Mouse (Mus musculus) cerebellum, adult 9-11 months (tissue): ENCODE measurements at regions not wholly inside any gene's neighbourhood (a gene's known extent, or its start where the extent isn't known, plus 50 kb on each side); places are given as distances from the start of the nearest gene placed in this dataset.
A peak's percentile ranks its signal among the peaks of the same experiment; 100 is the strongest.

Experiments used
- DNase-seq: peaks from one replicate; pipeline ENCODE4 v3.0.0; 2022

DNA sequence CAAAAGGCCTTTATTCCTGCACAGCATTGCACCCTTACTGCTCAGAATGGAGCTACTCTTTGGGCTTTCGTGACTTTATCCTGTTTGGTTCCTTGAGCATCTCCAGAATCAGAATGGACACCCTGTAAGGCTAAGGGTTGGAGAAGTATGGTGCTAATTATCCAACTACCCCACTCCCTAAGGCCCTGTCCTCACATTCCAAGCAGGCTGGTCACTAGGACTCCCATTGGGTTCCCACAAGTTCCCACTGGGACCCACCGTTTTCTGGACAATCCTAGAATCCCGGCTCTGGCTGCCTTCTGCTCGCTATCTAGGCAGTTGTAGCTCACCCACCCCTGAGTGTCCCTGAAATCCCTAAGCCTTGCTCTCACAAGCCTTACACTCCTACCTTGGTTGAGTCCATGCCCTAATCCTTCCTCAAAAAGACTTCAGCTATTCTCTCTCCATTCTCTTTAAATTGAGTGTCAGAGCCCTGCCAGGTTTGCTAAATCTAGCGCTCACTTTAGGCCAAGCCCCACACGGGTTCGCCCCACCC, 146.1 kb downstream of the Efcab1 start:
- no peak for DNase-seq

DNA sequence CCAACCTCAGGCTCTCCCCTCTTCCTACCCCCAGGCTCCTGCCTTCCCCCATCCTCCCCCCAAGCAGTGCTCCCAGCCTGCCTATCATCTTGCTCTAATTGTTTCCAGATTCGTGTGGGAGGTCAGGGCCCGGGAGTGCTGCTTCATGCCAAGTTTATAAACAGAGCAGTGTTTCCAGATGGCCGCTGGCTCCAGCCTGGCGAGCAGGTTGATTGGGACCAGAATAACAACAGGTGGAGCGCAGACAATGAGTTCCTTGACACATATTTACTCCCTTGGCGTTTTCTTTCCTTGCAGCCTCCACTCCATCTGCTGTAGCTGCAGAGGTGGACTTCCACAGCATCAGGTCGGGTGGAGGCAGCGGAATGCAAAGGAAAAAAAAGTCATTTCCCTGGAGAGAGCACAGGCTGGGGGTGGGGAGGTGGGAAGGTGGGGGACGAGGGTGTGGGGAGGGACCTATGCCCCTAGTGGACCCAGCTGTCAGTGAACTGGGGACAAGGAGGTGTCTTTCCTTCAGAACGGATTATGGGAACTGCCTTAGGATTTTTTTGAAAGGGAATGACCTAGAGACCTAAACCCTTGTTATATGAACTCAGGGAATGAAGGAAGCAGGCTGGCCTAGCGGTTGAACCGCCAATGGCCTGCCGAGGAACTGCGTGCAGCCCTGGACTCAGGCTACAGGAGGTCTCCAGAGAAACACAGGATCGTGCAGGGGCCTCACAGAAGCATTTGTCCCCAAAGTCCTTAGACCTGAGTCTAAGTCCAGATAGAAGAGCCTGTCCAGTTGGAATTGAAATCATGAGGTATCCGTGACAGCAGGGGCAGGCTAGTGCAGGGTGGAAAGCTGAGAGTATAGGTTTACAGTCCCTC, 146.8 kb downstream of the Efcab1 start:
- peak; percentile 75 for DNase-seq

GRCm38 (mm10) chr16:15053840-15054239, 147.4 kb downstream of the Efcab1 start:
- no peak for DNase-seq

DNA sequence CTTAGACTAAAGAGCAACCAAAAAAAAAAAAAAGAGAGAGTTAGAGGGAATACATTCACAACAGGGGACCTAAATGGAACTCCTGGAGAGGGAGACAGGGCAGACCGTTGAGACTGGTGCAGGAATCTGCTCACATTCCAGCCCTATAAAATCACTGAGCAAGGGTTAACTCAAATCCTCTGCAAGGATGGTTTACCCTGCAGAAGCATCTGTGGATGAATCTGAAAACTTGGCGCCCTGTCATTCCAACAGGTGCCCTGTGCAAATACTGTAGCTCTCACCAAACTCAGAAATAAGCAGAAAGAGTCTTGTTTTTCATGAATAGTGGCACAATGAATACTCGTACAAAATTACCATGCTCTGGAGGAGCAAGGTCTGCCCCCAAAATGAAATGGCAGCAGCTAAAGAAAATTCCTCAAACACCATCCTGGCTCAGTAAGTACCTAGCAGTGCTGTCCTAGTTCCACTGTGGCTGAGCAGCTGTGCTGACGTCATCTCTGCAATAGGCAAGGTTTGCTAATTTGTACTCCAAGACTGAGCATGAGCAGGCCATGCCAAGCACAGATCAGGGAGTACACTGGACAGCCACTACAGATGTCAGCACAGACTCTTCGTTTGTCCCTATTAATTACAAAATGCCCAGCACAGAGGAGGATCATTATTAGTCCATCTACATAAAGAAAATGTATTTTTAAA, 148.0 kb downstream of the Efcab1 start:
- DNase-seq = no peak

GRCm38 (mm10) chr16:15055697-15056096, 149.3 kb downstream of the Efcab1 start:
- peak; percentile 2 for DNase-seq

- DNase-seq = no peak
Measured at GRCm38 (mm10) chr16:15070485-15070960, 164.1 kb downstream of the Efcab1 start.

GRCm38 (mm10) chr16:15074407-15074806, 168.0 kb downstream of the Efcab1 start:
- no peak for DNase-seq

- no peak for DNase-seq
Measured at GRCm38 (mm10) chr16:15083692-15084091, 177.3 kb downstream of the Efcab1 start.

DNA sequence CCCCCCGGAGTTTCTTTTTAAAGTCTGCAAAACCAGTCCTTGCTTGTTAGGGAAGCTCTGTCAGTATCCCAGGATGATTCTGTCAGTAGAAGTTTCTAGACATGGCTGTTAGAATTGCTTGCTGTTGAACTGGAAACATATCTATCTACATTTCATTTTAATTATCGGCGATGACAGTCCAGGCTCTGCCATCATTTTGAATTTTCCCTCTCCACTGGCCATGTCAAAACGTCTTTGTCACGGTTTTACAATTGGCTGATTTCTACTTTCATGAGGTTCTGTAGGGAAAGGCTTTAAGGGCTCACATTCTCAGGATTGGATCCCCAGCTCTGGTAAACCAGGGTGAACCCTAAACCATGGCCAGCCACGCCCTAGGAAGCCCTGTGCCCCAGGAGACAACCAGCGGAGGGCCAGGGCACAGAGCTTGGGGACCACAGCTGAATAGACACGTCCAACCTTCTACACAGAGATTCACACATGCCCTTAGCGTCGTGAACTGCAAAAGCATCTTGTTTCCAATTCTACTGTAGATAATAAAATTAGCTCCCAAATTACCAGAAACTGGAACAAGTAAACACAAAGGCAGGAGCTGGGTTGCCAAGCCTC, 177.8 kb downstream of the Efcab1 start:
- no peak for DNase-seq

DNA sequence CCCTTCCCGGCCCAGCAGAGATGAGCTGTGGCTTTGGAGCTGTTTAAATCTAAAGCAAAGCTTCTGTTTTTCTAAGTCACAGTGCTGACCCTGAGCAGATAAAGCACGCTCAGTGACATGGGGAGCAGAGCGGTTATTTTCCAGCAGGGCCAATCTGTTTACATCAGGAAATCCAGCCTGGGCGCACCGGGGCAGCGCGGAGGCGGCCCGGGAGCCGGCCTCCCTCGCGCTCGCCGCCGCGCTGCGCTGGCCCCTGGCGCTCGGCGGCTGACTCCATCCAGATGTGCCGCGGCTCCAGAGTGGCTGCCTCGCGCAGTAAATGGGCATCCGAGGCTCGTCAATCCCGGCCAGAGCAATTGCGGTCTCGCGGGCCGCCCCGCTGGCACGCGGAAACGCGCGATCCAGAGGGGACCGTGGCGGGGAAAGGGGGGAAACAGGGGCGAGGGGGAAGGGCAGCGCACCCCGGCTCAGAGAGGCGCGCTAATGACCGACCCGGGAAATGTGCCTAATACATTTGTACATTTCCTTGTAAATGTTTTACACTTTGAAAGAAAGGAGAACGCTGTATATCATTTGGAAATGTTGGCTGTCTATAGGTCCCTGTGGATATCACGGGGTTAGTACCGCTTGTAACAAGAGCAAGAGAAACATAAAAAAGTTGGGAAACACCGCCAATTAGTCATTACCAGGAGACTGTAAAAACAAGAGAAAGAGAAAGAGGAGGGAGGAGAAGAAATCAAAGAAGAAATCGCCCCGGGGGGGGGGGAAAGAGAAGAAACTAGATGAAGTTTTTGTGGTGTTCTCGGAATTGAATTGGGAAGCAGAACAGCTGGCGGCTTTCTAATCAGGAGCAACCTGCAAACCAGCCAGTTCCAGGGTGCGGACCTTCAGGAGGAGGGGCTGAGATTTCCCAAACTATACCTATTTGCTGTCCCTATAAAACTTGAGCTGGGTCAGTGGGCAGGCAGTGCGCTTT, 178.6 kb downstream of the Efcab1 start:
- DNase-seq = no peak

DNA sequence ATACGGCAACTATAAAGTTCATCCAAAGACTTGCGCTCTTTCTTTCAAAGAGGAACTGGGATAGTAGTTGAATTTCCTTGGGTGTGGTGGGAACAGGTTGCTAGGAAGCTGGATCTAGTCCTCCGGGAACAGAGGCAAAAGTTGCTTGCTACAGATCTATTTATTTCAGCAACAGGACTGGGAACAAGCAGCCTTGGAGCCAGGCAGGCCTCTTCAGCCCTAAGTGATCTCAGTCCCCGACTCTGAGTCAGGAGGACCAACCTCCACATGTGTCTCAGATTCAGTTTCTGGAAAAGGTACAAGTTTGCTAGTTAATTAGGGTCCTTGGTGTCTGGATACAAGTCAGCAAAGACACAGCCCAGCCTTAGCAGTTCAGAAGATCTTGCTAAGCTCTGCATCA, 180.2 kb downstream of the Efcab1 start:
- no peak for DNase-seq

DNA sequence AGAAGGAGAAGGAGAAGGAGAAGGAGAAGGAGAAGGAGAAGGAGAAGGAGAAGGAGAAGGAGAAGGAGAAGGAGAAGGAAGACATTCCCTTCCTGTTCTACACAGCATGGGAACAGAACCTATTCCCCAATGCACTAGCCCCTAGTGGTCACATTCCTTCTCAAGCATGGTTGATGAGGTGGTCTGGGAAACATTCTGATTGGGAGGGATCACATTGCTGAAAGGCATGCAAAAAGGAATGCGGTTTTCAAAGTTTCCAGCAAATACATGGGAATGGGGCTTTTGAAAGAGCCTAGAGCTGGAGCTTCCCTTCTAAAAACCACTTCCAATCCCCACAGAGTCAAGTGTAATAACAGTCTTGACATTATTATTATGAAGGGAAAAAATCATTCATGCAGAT, 197.5 kb downstream of the Efcab1 start:
- no peak for DNase-seq

- DNase-seq = no peak
Measured at GRCm38 (mm10) chr16:15107234-15107633, 200.8 kb downstream of the Efcab1 start.

GRCm38 (mm10) chr16:15113131-15113530, 204.1 kb upstream of the Gm21897 start:
- no peak for DNase-seq

DNA sequence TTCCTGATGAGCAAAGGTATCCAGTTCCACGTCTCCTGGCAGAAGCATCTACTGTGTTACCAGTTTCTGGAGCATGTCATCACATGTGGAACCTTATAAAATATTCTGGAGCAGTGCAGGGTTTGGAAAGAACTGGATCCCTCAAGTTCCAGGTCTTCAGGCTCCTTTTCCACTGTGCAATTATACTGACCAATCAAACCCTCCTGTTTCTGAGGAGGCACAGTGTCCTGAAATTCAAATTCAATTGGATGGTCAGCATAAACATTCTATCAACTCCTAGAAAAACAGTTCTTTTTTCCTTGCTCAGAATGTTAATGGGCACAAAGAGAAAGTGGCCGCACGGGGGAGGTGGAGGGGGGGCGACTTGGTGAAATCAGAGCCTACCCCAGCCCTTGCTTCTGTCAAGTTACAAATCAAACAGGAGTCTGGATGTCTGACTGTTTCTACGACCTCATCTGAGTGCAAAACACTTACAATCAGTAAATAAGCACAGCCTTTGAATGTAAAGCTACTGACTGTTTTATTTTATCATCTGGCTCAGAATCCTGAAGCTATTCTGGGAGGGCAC, 203.2 kb upstream of the Gm21897 start:
- DNase-seq = no peak

DNA sequence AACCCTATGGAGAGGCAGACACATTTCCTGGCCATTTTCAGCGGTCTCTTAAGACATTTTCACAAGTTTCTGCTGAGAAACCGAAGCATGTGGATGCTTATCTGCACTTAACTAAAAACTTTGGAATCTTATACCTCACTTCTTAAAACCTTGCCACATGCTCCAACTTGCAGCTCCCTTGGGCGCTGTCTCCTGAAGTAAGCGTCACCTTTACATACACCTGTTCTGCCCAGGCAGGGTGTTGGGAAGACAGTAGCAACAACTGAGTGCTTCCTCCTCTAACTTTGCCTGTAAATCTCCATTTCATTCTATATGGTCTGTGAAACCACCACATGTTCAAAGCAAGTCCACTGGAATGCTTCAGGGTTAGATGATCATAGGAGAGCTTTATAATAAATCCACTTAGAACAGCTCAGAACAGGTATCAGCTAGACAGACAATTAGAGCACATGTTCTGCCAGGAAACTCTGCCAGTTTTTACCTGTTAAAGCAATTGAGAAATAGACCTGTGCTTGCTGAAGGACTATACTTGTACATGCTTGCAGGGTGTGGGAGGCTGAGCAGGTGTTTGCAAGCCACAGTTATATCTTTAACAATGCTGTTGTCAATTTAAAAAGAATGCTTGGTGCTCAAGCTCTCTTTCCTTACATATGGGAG, 202.6 kb upstream of the Gm21897 start:
- DNase-seq = no peak

DNA sequence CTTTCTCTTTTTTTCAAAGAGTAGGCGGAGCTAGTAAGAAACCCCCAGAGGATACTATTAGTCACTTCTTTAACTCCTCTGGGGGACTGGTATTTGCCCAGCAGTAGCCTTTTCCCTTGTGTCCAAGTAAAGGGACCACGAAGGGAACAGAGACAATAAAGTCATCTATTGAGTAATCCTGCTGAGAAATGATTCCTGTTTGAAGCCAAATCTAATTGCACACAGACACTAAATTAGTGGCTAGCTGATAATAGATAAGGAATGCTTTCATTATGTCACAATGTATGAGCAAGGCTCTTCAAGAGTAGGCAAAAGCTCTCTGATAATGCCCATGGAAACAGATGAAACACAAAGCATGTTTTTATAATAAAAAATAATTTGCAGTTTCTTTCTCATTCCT, 201.9 kb upstream of the Gm21897 start:
- DNase-seq = no peak

DNA sequence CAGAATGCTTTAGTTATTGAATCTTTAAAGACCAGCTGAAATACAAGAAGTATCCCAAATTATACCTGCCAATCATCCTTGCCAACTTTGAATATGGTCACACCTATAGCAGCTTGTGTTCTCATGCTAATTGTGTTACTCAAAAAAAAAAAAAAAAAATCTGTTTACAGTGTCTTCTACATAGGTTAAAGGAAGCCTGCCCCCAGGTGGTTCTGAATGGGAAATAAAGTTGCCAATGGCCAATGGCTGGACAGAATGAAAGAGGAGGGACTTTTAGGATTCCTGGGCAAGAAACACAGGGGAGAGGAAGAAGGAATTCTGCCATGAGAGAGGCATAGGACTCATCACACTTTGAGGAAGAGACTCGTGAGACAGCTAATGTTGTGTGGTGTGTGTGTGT, 197.5 kb upstream of the Gm21897 start:
- DNase-seq = no peak

DNA sequence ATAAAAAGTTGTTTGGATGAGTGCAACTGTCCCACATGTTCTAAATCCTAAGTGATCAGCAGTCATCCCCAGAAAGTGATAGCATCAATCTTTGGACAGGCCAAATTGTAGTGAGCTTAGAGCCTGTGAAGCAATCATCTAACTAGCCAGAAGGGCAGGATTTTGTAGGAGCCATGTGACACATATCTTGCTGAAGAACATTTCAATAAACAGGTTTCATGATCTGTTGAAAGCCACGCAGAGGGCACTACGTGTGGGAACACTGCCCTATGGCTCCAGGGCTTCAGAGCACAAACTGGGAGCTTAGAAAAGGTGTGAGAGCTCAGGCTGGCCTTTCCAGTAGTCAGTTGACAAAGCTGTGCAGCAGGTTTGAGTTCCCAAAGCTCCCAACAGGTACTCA, 188.3 kb upstream of the Gm21897 start:
- no peak for DNase-seq

DNA sequence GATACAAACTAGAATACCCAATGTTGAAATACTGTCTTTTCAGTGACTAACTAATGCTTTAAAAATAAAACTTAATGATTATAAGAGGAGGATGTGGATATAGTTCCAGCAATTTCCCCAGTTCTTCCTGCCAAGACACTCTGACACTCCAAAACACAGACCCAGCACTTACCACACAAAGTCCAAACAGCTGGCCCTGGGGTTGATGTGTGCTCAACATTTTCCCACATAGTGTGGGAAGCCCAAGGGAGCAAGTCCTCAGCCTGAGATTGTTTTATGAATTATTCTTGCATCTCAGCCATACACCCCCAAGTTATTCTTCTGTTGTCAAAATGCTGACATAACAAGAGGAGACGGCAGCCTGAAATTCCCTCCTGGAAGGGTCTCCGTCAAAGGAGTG, 187.5 kb upstream of the Gm21897 start:
- DNase-seq = no peak

DNA sequence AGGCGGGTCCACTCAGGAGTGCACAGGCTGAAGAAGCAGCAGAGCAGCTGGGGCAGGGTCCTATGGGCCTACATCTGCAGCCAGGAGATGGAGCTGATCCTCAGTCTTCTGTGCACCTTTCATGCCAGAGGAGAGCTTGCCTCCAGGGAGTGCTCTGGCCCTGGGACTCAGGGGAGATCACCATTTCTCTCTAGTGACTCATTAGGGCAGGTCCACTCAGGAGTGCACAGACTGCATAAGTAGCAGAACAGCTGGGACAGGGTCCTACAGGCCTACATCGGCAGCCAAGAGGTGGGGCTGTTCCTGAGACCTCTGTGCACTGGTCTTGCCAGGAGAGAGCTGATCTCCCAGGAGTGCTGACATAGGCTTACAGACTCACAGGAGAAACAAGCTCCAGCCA, 159.4 kb upstream of the Gm21897 start:
- no peak for DNase-seq
